Mouse (Mus musculus) granulocyte monocyte progenitor cell, adult 5-6 weeks (primary cell): ENCODE data around the gene Ghsr. TPM values are rescaled to one million over a fixed set of nuclear protein-coding genes. Genes with fewer than 3 reads are reported as not detected.
"Not testable (repeated sequence)": the region's sequence is repeated elsewhere in the genome, so short reads cannot be mapped to it uniquely, and the experiment has no call there.

Experiments used
- ATAC-seq: replicated peaks from 2 replicates; pipeline ENCODE4 v1.8.0; 2016; ENCODE audit warnings: mild to moderate bottlenecking, moderate TSS enrichment, inconsistent platforms; ENCODE audit not compliant: poor library complexity, severe bottlenecking
- total RNA-seq, 2 experiments: library from RNA; stranded (forward) in 1 of 2; stranded (reverse) in 1 of 2; fragments of 200-712, 200-1000 nt in 1 of 2; fragments of >200 nt in 1 of 2; fragmentation: Nextera tagmentation in 1 of 2; gene quantifications; 2 replicates each; pipeline ENCODE4 v1.2.3; 2014 to 2017

Ghsr gene
- total RNA-seq (2014; fragmentation: Nextera tagmentation) = not detected in 2 replicates
- not detected in 2 replicates for total RNA-seq (2017)

DNA sequence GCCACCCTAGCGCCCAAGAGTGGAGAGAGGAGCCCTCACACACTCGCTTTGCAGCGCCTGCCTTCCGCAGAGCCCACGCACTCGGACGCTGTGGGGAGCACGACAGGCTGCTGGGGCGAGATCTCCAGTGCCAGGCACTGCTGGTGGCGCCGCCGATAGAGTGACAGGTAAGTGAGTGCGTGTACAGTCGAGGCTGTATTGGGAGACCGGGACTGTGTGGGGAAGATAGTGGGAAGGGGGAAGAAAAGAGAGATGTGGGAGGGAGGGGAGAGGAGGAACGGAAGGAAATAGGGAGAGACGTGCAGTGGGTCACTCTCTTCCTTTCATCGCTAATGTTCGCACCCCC is at the start of gene Ghsr:
Ghsr (plus strand) TSS at position 76 of the 346 bp plus-strand sequence.
- no peak for ATAC-seq

GRCm38 (mm10) chr3:27322591-27322990 is 48.6 kb upstream of the Ghsr start:
- ATAC-seq = no peak

DNA sequence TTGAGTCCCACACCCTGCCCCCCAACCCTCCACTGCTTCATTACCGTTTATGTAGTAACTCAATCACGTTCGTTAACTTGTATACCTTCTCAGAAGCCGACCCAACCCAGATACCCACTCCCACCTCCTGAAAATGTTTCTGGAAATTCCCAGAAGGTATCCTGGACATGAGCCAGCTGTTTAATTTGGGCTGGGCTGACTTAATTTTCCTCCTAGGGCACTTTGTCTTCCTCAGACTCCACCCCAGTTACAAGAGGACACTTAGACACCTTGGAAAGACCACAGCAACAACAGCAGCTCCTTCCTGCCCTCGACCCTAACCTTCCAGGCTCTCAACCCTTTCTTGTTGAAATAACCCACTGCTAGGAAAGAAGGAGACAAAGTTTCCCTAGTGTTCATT is 47.6 kb upstream of the Ghsr start:
- no peak for ATAC-seq

GRCm38 (mm10) chr3:27326633-27327191 is 44.4 kb upstream of the Ghsr start:
- ATAC-seq = no peak

- ATAC-seq = no peak
Observed at GRCm38 (mm10) chr3:27330706-27331105, 40.4 kb upstream of the Ghsr start.

GRCm38 (mm10) chr3:27338437-27338836 is 32.7 kb upstream of the Ghsr start:
- ATAC-seq = peak; percentile 44; the same call in 1 of the 2 replicates

GRCm38 (mm10) chr3:27338887-27339286 is 32.3 kb upstream of the Ghsr start:
- ATAC-seq = no peak

DNA sequence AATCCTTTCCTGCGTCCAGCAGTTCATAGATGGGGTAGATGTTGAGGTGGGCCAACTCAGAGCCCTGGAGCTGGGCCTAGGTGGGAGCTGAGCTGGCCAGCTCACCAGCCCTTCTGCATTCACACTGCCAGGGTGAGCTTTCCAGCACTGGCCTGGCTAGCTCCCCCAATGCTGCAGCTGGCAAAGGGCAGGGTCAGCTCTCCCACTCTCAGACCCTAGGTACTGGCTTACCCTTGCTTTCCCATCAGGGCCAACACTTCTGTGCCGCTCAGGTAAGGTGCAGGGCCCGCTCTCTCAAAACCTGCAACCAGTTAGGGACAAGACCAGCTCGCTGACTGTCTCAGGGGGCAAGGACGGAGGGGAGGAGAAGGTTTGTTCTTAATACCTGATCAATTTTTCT is 30.4 kb upstream of the Ghsr start:
- no peak for ATAC-seq

- ATAC-seq = no peak
Observed at GRCm38 (mm10) chr3:27342462-27342861, 28.7 kb upstream of the Ghsr start.

DNA sequence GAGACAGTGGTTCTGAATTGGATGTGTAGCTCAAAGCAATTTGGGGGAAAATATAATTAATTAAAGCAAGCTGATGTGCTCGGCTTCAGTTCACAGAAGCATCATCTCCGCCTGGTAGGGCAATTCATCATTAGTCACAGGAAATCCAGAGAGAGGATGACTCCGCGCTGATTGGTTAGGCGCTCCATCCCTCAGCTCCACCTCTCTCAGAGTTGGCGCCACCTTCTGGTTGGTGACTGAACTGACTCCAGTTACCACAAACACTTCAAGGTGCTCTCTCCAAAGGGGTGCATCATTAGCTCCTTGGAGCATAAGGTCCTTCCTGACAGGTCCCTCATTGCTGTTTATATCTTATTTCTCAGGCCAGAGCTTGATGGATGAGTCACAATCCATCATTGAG is 25.6 kb upstream of the Ghsr start:
- ATAC-seq = peak; percentile 100

DNA sequence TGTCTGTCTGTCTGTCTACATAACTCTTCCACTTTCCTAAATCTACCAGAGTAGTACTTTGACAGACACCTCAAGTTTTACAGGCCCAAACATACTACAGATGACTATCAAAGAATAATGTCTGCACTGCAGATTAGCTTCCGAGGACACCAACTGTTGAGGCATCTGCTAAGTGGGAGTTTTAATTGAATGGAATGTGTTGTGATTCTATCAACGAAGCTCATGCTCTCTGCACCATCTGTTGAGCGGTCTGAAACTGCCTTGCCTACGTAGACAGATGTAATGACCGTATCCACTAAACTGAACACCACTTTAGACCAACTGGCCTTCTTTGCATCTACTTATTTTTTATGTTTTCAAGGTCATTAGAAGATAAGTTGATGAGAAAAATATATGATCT is 22.7 kb upstream of the Ghsr start:
- ATAC-seq = no peak

DNA sequence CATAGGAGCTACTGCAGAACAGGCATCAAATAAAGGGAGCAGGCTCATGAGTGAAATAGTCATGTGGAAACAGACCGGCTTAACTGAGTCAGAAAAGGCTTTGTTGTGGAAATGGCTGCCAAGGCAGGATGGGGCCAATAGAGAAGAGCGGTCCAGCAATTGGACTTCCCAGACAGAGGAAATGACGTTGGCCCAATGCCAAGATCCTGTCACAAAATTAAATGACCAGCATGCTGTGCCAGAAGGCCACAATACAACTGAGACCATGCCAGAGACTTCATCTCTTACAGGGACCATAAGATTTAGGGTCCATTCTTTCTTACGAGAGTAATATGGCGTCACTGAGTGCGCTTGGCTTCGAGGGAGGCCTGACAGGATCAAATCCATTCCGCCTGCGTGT is 20.0 kb upstream of the Ghsr start:
- ATAC-seq = no peak

DNA sequence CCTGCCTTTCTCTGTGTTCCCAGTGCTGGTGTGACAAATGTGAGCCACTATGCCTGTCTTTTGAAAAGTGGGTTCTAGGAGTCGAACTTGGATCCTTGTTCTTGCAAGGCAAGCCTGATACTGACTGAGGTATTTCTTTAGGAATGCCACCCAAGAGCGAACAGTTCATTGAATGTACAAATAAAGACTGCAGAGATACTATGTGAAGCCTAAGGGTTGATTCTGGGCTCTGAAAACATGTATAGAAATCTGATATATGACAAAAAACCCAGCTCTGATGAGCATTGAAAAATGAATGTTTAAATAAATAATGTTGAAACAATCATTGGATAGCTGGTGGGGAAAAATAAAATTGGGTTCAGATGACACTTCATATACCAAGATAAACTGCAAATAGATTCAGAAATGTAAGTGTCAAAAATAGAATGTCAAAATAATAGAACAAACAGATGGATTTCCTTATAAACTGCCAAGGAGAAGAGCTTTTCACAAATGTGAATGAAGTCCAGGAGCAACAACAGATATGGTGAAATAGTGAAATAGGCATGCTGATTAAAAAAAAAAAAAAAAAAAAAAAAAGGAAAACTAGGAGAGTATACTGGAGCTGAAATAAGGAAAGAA is 11.9 kb upstream of the Ghsr start:
- ATAC-seq = no peak

DNA sequence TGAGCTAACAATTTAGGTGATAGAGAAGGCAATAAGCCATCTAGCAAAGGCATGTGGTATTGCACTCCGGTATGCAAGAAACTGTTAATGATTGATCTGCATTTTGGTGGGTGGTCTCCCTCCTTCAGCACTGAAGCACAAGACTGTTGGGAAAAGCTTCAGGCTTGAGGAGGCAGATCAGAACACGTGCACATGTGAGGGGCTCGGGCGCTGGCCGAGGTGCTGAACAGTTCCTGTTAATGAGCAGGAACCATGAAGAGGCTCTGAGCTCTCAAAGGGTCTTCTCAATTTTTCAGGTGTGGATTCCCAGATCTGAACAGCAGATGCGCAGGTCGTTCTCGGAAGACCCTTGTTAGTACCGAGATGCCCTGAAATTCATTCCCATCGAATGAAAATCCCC is 1.0 kb upstream of the Ghsr start:
- ATAC-seq = peak; percentile 59; the same call in 1 of the 2 replicates

DNA sequence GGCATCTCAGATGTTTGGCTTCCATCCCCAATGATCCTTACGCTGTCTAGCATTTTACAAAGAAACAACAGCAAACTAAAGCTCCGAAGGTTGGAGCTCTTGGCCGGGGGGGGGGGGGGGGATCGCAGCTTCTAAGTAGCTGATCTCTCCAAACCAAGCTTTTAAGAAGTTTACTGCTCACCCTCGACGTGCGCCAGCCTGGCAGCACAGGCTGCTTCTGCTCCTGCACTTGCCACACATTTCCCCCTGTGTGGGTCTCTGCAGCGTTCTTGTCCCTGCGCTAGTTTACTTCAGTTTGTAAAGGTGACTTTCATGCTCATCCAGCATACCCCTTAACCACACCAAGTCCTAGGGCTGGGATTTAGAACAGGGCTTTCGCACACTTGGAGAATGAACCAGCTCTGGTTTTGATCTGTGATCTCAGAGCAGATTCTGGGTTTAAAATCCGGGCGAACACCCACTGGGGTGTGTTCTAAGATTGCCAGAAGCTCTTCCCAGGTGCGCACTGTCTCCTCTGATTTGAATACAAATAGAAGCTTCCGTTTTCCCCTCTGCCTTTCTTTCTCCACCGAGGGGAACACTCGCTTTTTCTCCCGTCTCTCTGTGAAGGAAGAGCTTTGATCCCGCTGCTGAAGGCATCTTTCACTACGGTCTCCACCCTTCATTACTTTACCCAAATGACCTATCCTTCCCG is 422 bp upstream of the Ghsr start:
- ATAC-seq = no peak

- 0 out of 2 replicates have a peak, but pooled peaks have one; percentile 14 for ATAC-seq
Observed at GRCm38 (mm10) chr3:27371725-27372650, 837 bp downstream of the Ghsr start.

GRCm38 (mm10) chr3:27374396-27374795 is 3.2 kb downstream of the Ghsr start:
- ATAC-seq = no peak

- no peak for ATAC-seq
Observed at GRCm38 (mm10) chr3:27377935-27378334, 6.8 kb downstream of the Ghsr start.

- no peak for ATAC-seq
Observed at GRCm38 (mm10) chr3:27384836-27385235, 13.7 kb downstream of the Ghsr start.

DNA sequence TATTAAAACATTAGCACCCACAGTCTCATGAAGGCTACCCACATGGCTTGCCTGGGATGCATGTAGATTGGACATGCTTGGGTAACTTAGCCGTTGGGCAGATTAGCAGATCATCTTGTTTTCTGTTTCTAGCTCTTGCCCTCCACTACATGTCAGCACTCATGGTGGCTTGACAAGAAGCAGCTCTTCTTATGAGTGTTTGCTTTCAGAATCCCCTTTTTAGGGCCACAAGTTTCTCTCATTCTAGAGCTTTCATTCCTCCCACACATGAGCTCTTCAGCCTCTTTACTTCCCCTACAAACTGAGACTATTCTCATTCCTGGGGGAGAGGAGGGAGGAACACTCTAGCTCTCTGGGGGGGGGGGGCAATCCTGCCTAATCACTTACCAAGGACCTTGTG is 18.8 kb downstream of the Ghsr start:
- ATAC-seq = no peak

DNA sequence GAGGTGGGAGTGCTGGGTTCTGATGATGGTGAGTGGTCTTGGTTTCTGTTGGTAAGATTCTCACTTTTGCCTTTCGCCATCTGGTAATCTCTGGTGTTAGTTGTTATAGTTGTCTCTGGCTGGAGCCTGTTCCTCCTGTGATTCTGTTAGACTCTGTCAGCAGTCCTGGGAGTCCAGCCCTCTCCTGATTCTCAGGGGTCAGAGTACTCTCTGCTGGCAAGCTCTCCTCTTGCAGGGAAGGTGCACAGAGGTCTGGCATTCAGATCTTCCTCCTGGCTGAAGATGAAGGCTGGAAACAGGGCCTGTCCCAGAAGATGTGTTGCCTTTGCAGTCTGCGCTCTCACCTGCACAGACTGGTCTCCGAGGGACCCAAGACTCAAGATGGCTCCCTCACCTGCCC is 29.8 kb downstream of the Ghsr start:
- not testable (repeated sequence) for ATAC-seq
